Mouse (Mus musculus): ENCODE data around the gene Cep83.

GRCm38 (mm10) chr10:94798128-94798527 lies 109.7 kb downstream of the Cep83 start:
- TF ChIP-seq POLR2A (IDR thresholded peaks at IDR 0.05; ENCODE audit: low read depth, low read length) (no peak), CTCF (IDR thresholded peaks at IDR 0.05; ENCODE audit: borderline replicate concordance, insufficient read depth, low read length) (no peak)
